Comparison of ENCODE assay signal across 17 mouse cellular contexts in genomic region chr3:96398911-96399310, GRCm38 (mm10). TPM values are rescaled to one million over a fixed set of nuclear protein-coding genes. Genes with fewer than 3 reads are reported as not detected.
A peak's percentile ranks its signal among the peaks of the same experiment; 100 is the strongest.
DNase-seq lines count a peak whose midpoint lies in the region; ATAC-seq and TF ChIP-seq lines count a peak whose summit lies in the region.
"Had no signal": no experiment of that assay in that cellular context is flagged by ENCODE, and none has a peak within 500 bp of the region (broad histone marks: within the 10 kb centered on the region; RNA-seq: fewer than 3 reads in every experiment).

No protein-coding gene starts in this region.

- no peak overlapping the region for H3K9ac ChIP-seq in neural tube, embryonic 15.5 days (replicated peaks)
- no peak overlapping the region for H3K9ac ChIP-seq in ES-E14 (ENCODE audit: insufficient read depth, low read depth, low read length, poor library complexity, severe bottlenecking)
- H3K9ac ChIP-seq: liver, embryonic 15.5 days had no signal

- in situ Hi-C loops in ES-E14 (cut with MboI; ENCODE audit: low sequenced_read_pairs in 2 of 2, unreplicated experiment in 2 of 2): loop anchor here in 1 of 2 experiments (10.0 kb wide), 1 partner anchor 74 kb away; no protein-coding TSS in a partner anchor

- H3K36me3 ChIP-seq in neural tube, embryonic 15.5 days: no peaks in the 10 kb centered on the region
- H3K36me3 ChIP-seq in ES-E14 (ENCODE audit: control insufficient read depth, insufficient read depth, low read length, poor library complexity, severe bottlenecking): no peaks in the 10 kb centered on the region
- H3K36me3 ChIP-seq: liver, embryonic 15.5 days had no signal

- no peak overlapping the region for H3K4me2 ChIP-seq in neural tube, embryonic 15.5 days
- H3K4me2 ChIP-seq: liver, embryonic 15.5 days had no signal

- H3K4me3 ChIP-seq in neural tube, embryonic 15.5 days (replicated peaks): no peak overlapping the region
- no peak overlapping the region for H3K4me3 ChIP-seq in ES-E14 (ENCODE audit: insufficient read depth in 1 of 2, low read depth in 1 of 2, low read length in 2 of 2, poor library complexity in 1 of 2, severe bottlenecking in 1 of 2)
- H3K4me3 ChIP-seq: liver, embryonic 15.5 days had no signal

- H3K27ac ChIP-seq in neural tube, embryonic 15.5 days (replicated peaks): no peak overlapping the region
- H3K27ac ChIP-seq in ES-E14 (ENCODE audit: insufficient read depth, low read depth, low read length, poor library complexity, severe bottlenecking): no peak overlapping the region
- H3K27ac ChIP-seq: kidney, postnatal 0 days; liver, embryonic 15.5 days had no signal

- H3K4me1 ChIP-seq in neural tube, embryonic 15.5 days: peaks cover 4% of the 10 kb centered on the region
- peaks cover 0 to 9% of the 10 kb centered on the region in 2 experiments; a peak in 2 of 4 replicates for H3K4me1 ChIP-seq in ES-E14 (ENCODE audit: control insufficient read depth in 2 of 2, insufficient read depth in 2 of 2, low read length in 2 of 2, poor library complexity in 1 of 2)

- WGBS in neural tube, embryonic 15.5 days: 2% methylated on average over 5 of the region's 5 CpGs

- peaks cover 94% of the 10 kb centered on the region for H3K27me3 ChIP-seq in neural tube, embryonic 15.5 days (replicated peaks)
- H3K27me3 ChIP-seq: Patski had no signal

- no peak for ATAC-seq in neural tube, embryonic 15.5 days (ENCODE audit: low FRiP score)
- ATAC-seq: forebrain, embryonic 16.5 days; Patski had no signal

- H3K9me3 ChIP-seq in neural tube, embryonic 15.5 days (replicated peaks): no peaks in the 10 kb centered on the region
- H3K9me3 ChIP-seq in ES-E14 (ENCODE audit: control insufficient read depth, insufficient read depth, low read depth, low read length): no peaks in the 10 kb centered on the region
- H3K9me3 ChIP-seq: liver, embryonic 15.5 days had no signal

- DNase-seq in neural tube, embryonic 10.5 days (ENCODE audit: extremely low spot score, low spot score): peak; percentile 44
- no peak for DNase-seq in ES-E14 (ENCODE audit: low read depth, low spot score)
- peak; percentile 65 for DNase-seq in embryo, embryonic 11 days
- peak; percentile 66 for DNase-seq in mesoderm, embryonic 11.5 days (ENCODE audit: low read depth, low spot score)
- no peak for DNase-seq in cerebellum, adult 11 months
- DNase-seq in left cerebral cortex, adult 9 months (ENCODE audit: low spot score in 2 of 2): no peak
- DNase-seq: adrenal gland, postnatal 10 days; gastrocnemius, postnatal 36 days; retina, postnatal 1 day; thymus, postnatal 14 days had no signal

TF ChIP-seq in ES-E14, 5 proteins besides CTCF, POLR2A, EP300 and RAD21:
- TF ChIP-seq HCFC1 (IDR thresholded peaks at IDR 0.05; ENCODE audit: borderline replicate concordance, insufficient read depth, low read length) (no peak), MAFK (IDR thresholded peaks at IDR 0.05; ENCODE audit: insufficient read depth, low read depth, low read length) (peak; percentile 80), ZC3H11A (IDR thresholded peaks at IDR 0.05; ENCODE audit: borderline replicate concordance, low read depth, low read length) (no peak)

RNA-seq across cellular contexts. Expression of gene BC107364, which starts 53.2 kb away (rescaled TPM):
- polyA plus RNA-seq in neural tube, embryonic 15.5 days (2015; fragmentation: Nextera tagmentation; extraction: Ambion mirVana): not detected in 2 replicates
- total RNA-seq in ES-E14 (2012; rRNA removed): not detected in 2 replicates
- total RNA-seq: adrenal gland, postnatal 10 days; gastrocnemius, postnatal 36 days; megakaryocyte, adult 5-6 weeks had no signal
- polyA plus RNA-seq: embryonic facial prominence, embryonic 14.5 days; forebrain, embryonic 16.5 days; liver, embryonic 15.5 days; Patski had no signal

Comparison
In these comparisons a context has a peak if more than half of its experiments do, and no peak if none do; other contexts are left out.
1. DNase-seq: peak in neural tube, embryonic 10.5 days (single experiment), embryo, embryonic 11 days (single experiment) and mesoderm, embryonic 11.5 days (single experiment); none in ES-E14 (single experiment), cerebellum, adult 11 months (single experiment) and left cerebral cortex, adult 9 months (0 of 2).